Mouse (Mus musculus) lung, adult 2 months (tissue): ENCODE measurements at regions not wholly inside any gene's neighbourhood (a gene's known extent, or its start where the extent isn't known, plus 50 kb on each side); places are given as distances from the start of the nearest gene placed in this dataset.

Source experiments
- CTCF ChIP-seq: fragments of 200-500 bp; IDR thresholded peaks from 2 replicates; pipeline ENCODE4 v1.5.1; 2011; ENCODE audit warnings: mild to moderate bottlenecking, low read length, control low read depth; ENCODE audit not compliant: insufficient read depth
- POLR2A ChIP-seq: fragments of 200-500 bp; IDR thresholded peaks from 2 replicates; pipeline ENCODE4 v1.6.1; 2011; ENCODE audit warnings: low read depth, mild to moderate bottlenecking, control low read depth, low read length, borderline replicate concordance; ENCODE audit errors: extremely low read depth

- TF ChIP-seq POLR2A (no peak), CTCF (no peak)
Measured at GRCm38 (mm10) chr5:119062478-119062877, 502.0 kb downstream of the Med13l start.
